Mouse (Mus musculus) macrophage (primary cell): Measurements from ENCODE around the gene Tut7. TPM values are rescaled to one million over a fixed set of nuclear protein-coding genes. Genes with fewer than 3 reads are reported as not detected.

ENCODE experiments used
- H3K27ac ChIP-seq: fragments of 350-480 bp; formaldehyde crosslinking; 2 replicates; pipeline ENCODE4 v1.9.0; 2021
- H3K36me3 ChIP-seq: fragments of 350-480 bp; formaldehyde crosslinking; 2 replicates; pipeline ENCODE4 v1.9.0; 2021; ENCODE audit errors: inconsistent target
- H3K4me3 ChIP-seq: fragments of 350-480 bp; formaldehyde crosslinking; 2 replicates; pipeline ENCODE4 v1.9.0; 2021; ENCODE audit errors: inconsistent target
- H3K79me2 ChIP-seq: fragments of 350-480 bp; formaldehyde crosslinking; 2 replicates; pipeline ENCODE4 v1.9.0; 2021; ENCODE audit errors: inconsistent target
- WGBS: methylation state at CpG from one replicate; pipeline ENCODE4 v1.1.7; 2026; ENCODE audit warnings: inconsistent platforms; ENCODE audit not compliant: missing documents; 5-methylcytosine and 5-hydroxymethylcytosine counted together
- polyA plus RNA-seq: library from polyadenylated mRNA; stranded (reverse); fragments of 250-400 nt; gene quantifications from 3 replicates; pipeline ENCODE4 v1.2.4, GENCODE M21; 2018; ENCODE audit warnings: inconsistent platforms

The Tut7 gene
- polyA plus RNA-seq, 1 experiment from 2014 or later: 150 TPM

GRCm38 (mm10) chr13:59840429-59841169 is 17.7 kb upstream of the Tut7 start:
- Histone ChIP-seq H3K79me2 (no peaks in the 10 kb centered on the region), H3K4me3 (no peak overlapping the region), H3K27ac (no peak overlapping the region), H3K36me3 (no peaks in the 10 kb centered on the region)
- WGBS: 69% methylated on average over 11 of the region's 11 CpGs

- H3K4me3 ChIP-seq: no peak overlapping the region
Observed at GRCm38 (mm10) chr13:59839356-59839755, 16.4 kb upstream of the Tut7 start.

GRCm38 (mm10) chr13:59838464-59838863 is 15.5 kb upstream of the Tut7 start:
- H3K79me2 ChIP-seq: no peaks in the 10 kb centered on the region
- no peaks in the 10 kb centered on the region for H3K36me3 ChIP-seq
- 100% methylated on average over 3 of the region's 3 CpGs for WGBS
- no peak overlapping the region for H3K27ac ChIP-seq
- H3K4me3 ChIP-seq: no peak overlapping the region

More at GRCm38 (mm10) chr13:59839356-59839755, 16.4 kb upstream of the Tut7 start:
- Histone ChIP-seq H3K36me3 (no peaks in the 10 kb centered on the region), H3K27ac (no peak overlapping the region), H3K79me2 (no peaks in the 10 kb centered on the region)
- WGBS: 97% methylated on average over 9 of the region's 9 CpGs

DNA sequence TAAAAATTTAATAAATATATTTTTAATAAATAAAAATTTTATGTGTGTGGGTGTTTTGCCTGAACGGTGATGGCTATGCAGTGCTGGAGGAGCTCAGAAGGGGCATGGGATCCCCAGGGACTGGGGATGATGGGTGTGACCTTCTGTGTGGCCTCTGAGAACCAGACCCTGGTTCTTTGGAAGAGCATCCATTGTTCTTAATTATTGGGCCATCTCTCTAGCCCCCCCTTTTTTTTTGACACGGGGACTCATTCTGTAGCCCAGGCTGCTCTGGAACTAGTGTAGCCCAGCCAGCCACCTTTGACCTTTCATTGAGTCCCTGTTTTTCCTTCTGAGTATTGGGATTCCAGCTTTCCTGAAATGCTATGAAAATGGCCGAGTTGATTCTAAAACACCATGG is 13.9 kb upstream of the Tut7 start:
- no peaks in the 10 kb centered on the region for H3K79me2 ChIP-seq
- WGBS: 87% methylated on average over 3 of the region's 3 CpGs
- no peaks in the 10 kb centered on the region for H3K36me3 ChIP-seq
- H3K4me3 ChIP-seq: no peak overlapping the region
- no peak overlapping the region for H3K27ac ChIP-seq

DNA sequence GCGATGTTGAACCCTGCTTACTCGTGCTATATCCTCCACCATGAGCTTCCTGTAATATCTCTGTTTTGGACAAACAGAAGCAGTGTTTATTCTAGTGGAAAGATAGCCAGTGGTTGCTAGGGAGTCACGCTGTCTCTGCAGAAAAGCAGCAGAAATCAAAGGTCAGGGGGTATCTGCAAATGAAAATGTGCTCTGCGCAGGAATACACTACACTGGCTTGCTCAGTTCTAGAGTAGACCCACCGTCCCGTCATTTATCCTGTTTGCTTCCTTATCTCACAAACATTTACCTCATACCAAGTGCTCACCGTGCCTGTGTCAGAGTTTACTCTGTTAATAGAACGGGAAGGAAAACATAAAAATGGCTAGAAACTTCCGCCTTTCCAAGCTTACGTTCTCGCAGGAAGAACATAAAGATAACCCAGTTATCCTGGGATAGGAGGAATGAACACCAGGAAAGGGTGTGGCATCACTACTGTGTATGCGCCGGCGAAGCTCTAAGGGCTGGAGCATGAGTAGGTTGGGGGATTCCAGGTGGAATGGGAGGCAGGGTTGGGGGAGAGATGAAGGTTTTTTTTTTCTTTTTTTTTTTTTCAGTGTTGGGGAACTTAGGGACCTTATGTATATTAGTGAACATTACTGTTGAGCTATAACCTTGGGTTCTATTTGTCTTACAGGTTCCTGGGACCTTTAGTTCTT is 13.3 kb upstream of the Tut7 start:
- no peak overlapping the region for H3K4me3 ChIP-seq
- peak overlapping the region; percentile 76 for H3K27ac ChIP-seq
- H3K79me2 ChIP-seq: no peaks in the 10 kb centered on the region
- no peaks in the 10 kb centered on the region for H3K36me3 ChIP-seq
- 64% methylated on average over 14 of the region's 14 CpGs for WGBS

DNA sequence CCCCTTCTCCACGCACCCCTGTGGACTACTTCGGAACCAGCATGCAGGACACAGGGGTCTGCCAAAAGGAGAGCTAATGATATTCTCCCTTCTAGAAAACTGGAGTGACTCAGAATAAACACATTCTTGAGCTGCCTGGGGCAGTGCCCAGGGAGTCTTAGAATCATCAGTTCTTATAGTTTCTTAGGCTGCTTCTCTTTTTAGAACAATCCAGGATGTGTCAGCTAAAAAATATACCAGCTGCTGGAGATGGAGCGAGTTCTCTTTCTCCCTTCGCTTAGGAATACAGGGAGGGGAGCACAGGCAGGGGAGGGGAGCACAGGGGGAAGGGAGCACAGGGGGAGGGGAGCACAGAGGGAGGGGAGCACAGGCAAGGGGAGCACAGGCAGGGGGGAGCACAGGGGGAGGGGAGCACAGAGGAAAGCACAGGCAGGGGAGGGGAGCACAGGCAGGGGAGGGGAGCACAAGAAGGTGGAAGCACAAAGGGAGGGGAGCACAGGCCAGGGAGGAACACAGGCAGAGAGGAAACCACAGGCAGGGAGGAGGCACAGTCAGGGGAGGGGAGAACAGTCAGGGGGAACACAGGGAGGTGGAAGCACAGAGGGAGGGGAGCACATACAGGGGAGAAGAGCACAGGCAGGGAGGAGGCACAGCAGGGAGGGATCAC is 12.0 kb upstream of the Tut7 start:
- Histone ChIP-seq H3K79me2 (no peaks in the 10 kb centered on the region), H3K4me3 (no peak overlapping the region), H3K27ac (peak overlapping the region; percentile 76), H3K36me3 (no peaks in the 10 kb centered on the region)
- 25% methylated on average over 3 of the region's 4 CpGs for WGBS

DNA sequence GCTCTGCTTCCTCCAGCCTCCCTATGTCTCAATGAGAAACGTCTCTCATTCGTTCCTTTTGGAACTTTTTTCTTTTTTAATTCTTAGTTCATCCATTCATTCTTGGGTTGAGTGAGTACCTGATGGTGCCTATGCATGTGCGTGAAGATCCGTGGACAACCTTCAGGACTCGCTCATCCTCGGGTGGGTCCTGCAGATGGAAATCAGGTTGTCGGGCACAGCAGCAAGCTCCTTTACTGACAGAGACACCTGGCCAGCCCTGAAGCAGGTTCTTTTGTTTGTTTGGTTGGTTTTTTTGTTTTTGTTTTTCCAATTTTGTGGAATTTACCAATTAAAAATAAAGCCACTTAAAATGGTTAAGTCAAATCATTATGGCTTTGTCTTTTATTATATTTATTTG is 9.9 kb upstream of the Tut7 start:
- Histone ChIP-seq H3K4me3 (no peak overlapping the region), H3K79me2 (no peaks in the 10 kb centered on the region), H3K36me3 (no peaks in the 10 kb centered on the region), H3K27ac (no peak overlapping the region)
- 91% methylated on average over 7 of the region's 7 CpGs for WGBS

- 81% methylated on average over 7 of the region's 7 CpGs for WGBS
- Histone ChIP-seq H3K36me3 (no peaks in the 10 kb centered on the region), H3K4me3 (no peak overlapping the region), H3K27ac (no peak overlapping the region), H3K79me2 (no peaks in the 10 kb centered on the region)
Observed at GRCm38 (mm10) chr13:59832454-59832853, 9.5 kb upstream of the Tut7 start.

DNA sequence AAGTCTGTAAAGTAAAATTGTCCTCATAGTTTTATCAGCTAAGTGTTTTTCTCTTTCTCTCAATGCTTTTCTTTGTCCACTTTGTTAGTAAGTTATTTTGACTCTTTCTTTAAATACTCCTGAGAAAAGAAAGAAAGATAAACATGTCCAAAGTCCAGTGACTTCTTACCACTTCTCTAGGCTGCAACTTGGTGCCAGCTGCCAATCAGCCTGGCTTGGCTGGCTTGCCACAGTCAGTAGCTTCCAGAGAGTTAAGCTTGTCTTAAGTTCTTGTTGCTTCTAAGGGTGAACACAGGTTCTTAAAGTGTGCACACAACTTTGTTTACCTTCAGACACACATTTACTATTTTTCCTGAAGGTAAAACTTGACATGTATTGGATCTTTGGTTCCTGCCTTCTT is 3.0 kb upstream of the Tut7 start:
- H3K79me2 ChIP-seq: peaks cover 15% of the 10 kb centered on the region
- no peak overlapping the region for H3K4me3 ChIP-seq
- no peak overlapping the region for H3K27ac ChIP-seq
- no peaks in the 10 kb centered on the region for H3K36me3 ChIP-seq

DNA sequence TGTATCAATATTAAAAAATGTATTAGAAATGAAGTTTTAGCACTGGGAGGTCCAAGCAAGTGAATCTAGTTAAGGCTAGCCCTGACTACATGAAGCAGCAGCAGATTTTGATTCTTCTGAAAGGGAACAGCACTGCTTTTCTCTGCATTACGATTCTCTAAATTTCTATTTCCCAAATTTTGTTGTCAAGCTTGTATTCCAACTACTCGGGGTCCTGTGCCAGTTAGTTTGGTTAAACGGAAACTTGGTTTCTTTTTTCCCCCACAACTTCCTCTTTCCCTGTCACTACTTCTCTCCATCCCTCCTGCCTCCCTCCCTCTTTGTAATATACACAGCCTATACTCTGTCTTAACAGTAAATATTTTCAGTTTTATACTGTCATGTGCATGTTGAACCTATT is 2.1 kb downstream of the Tut7 start:
- Histone ChIP-seq H3K4me3 (peak overlapping the region; percentile 77), H3K27ac (peak overlapping the region; percentile 85), H3K79me2 (peaks cover 66% of the 10 kb centered on the region), H3K36me3 (peaks cover 12% of the 10 kb centered on the region)
- 0% methylated on average over 3 of the region's 3 CpGs for WGBS

DNA sequence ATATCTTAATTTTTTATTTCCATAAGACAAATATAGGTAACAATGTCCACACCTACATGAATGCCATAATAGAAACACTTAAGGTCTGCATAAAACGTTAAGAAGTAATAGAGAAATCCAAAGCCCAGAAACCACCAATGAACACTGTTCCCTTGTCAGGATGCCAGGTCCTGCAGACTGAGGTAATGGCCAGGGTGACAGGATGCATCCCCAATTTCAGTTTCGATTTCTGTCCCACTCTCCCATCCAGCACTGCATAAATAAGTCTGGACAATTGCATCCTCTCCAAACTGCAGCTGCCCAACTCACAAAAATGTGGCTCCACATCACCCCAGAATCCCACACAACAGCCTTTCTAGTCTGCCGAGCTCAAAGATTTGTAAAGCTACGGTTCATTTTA is 2.8 kb downstream of the Tut7 start:
- Histone ChIP-seq H3K27ac (peak overlapping the region; percentile 85), H3K36me3 (peaks cover 19% of the 10 kb centered on the region), H3K4me3 (peak overlapping the region; percentile 77), H3K79me2 (peaks cover 73% of the 10 kb centered on the region)
- WGBS: 13% methylated on average over 4 of the region's 4 CpGs

DNA sequence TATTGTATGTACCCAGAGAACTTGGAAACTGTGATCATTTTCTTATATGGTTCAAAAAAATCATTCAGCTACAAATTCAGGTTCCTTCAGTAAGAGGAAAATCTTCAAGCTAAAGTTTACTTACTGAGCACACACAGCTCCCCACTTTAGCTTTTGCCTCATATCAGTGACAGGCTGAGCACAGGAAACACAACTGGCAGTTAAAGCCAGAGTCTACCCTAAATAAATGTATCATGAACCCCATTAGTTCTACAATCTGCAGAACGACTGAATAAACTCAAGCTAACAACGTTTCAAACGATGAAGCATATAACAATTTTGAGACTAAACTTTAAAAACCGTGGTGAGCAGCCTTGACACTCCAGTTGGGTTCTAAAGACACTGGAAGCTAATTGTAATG is 5.6 kb downstream of the Tut7 start:
- Histone ChIP-seq H3K27ac (no peak overlapping the region), H3K36me3 (peaks cover 44% of the 10 kb centered on the region), H3K4me3 (no peak overlapping the region)

DNA sequence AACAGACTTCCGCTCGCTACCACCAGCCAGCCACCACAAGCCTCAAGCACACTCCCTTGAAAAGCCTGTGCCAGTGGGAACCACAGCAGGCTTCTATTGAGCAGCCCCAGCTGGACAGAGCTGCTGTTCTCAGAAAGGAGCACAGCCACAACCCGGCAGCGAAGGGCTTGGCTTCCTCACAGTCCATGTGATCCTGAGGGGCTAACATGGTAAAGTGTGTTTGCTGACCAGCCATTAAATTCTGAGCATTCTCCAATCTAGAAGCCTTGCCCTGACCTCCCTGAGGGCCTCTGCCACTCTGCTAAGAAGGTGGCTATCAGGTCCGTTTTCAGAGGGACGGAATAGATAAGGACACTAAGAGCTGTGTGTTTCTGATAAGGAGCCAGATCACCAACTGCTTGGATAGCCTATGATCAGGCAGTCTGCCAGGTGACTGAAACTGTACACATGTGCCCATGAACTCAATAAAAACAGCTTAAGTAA is 8.8 kb downstream of the Tut7 start:
- 96% methylated on average over 6 of the region's 6 CpGs for WGBS
- no peak overlapping the region for H3K4me3 ChIP-seq
- H3K27ac ChIP-seq: no peak overlapping the region

More for the DNA sequence above, 5.6 kb downstream of the Tut7 start:
- H3K79me2 ChIP-seq: peaks cover 85% of the 10 kb centered on the region
- WGBS: 60% methylated on average over 4 of the region's 4 CpGs

DNA sequence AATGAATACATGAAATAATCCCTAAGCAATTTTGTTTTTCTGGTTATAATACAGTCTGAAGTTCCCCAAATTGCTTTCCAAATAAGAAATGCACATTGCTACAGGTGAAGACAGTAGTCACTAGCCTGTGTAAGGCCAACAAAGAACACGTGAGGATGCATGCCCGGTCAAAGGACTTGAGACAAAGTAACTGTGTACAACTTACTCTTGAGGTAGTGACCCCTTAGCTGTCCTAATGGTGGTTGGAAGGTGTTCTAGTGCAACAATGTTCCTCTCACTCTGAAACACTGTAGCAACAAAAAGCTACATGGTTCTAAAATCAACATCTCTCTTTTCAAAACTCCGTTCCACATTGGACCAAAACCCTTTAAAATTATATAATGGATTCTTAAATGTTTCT is 11.4 kb downstream of the Tut7 start:
- Histone ChIP-seq H3K4me3 (no peak overlapping the region), H3K27ac (no peak overlapping the region), H3K36me3 (peaks cover 87% of the 10 kb centered on the region), H3K79me2 (peaks cover 27% of the 10 kb centered on the region)
- 97% methylated on average over 3 of the region's 3 CpGs for WGBS

More for the DNA sequence above, 8.8 kb downstream of the Tut7 start:
- Histone ChIP-seq H3K36me3 (peaks cover 69% of the 10 kb centered on the region), H3K79me2 (peaks cover 53% of the 10 kb centered on the region)

DNA sequence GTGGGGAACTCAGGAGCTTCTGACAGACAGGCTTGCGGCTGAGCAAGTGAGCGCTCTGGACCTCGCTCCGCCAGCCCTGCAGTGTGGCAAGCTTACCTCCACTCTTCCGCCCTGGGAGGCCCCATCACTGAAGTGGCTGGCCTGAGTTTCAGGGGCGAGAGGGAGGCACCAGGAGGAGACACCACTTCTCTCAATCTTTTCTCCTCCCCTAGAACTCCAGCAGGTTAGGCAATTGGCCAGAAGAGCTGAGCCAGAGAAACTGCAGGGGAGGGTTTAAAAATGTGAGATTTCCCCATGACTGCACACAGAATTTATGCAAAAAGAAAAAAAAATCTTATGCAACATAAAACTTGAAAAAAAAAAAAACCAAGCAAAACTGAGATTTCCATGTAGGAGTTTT is 21.9 kb downstream of the Tut7 start:
- peaks cover 97% of the 10 kb centered on the region for H3K36me3 ChIP-seq
- 98% methylated on average over 6 of the region's 6 CpGs for WGBS
- H3K4me3 ChIP-seq: no peak overlapping the region
- H3K79me2 ChIP-seq: peaks cover 23% of the 10 kb centered on the region; the same call in 1 of the 2 replicates
- H3K27ac ChIP-seq: no peak overlapping the region
